Mouse (Mus musculus) urinary bladder, postnatal 14 days (tissue): ENCODE measurements around the gene Cabp4.

Source experiments
- DNase-seq: peaks from one replicate; pipeline ENCODE4 v3.0.0; 2021; ENCODE audit warnings: low spot score

Gene Cabp4

DNA sequence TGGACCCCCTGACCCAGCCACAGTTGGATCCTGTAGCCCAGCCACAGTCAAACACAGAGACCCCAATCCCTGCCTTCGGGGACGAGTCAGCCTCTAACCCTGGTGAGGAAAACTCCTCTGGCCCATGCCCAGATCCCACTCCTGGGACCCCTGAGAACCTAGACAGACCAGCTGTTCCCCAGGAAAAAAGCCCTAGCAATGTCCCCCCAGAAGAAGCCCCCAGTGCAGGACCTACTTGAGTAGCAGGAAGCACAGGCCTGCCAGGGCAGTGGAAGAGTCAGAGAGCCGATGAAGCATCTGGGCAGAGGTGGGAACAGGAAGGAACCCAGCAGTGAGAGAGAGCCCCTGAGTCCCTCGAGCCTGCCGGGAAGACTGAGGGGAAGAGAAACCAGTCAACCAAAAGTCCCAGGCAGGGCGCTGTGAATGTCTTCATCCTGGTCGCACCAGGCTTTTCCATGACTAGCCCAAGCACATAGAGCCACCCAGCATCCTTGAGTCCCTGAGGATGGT lies at the start of gene Cabp4:
Gene Cabp4, minus strand, starts transcription at position 275 of the 510 bp plus-strand sequence.
- no peak for DNase-seq

DNA sequence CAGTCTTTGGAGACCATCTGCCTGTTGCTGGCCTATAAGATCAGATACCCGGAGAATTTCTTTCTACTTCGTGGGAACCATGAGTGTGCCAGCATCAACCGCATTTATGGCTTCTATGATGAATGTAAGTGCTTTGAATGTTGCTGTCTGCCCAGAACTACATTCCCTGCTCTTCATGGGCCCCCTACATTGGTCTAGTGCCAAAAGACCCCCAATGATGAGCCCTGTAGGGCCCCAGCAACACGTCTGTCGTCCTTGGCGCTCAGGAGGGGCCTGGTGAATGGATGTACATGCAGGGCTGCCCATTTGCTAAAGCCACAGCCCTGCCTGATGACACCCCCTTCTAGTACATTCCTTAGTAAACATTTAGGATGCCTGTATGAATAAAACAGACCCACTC lies 49.3 kb upstream of the Cabp4 start:
- DNase-seq, result no peak

DNA sequence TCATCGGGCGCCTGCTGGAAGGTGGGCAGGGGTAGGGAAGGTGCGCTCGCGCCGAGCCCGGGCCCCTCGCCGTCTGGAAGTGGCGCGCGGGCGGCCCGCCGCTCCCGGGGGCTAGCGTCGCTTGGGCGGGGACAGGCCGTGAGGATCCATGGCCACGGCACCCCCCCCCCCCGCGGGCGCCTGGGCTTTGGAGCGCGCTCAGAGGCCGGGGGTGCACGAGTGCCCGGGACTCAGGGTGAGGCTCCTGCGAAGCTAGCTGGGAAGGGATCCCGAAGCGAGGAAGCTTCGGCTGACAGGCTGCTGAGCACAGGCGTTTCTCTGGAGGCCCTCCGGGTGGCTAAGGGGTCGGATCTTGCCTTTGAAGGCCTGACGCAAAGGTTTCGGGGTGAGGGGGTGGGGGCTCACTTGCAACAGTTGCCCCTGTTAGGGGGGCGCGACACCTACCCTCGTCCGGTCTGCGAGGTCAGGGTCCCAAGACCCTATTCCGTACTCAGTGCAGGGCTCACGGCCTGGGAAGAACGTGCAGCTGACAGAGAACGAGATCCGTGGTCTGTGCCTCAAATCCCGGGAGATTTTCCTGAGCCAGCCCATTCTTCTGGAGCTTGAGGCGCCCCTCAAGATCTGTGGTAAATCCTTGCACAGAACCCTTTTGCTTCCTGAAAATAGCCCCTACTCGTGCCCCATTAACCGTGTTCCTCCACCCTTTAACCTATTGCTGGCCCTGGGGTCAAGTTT lies 48.6 kb upstream of the Cabp4 start:
- no peak for DNase-seq

DNA sequence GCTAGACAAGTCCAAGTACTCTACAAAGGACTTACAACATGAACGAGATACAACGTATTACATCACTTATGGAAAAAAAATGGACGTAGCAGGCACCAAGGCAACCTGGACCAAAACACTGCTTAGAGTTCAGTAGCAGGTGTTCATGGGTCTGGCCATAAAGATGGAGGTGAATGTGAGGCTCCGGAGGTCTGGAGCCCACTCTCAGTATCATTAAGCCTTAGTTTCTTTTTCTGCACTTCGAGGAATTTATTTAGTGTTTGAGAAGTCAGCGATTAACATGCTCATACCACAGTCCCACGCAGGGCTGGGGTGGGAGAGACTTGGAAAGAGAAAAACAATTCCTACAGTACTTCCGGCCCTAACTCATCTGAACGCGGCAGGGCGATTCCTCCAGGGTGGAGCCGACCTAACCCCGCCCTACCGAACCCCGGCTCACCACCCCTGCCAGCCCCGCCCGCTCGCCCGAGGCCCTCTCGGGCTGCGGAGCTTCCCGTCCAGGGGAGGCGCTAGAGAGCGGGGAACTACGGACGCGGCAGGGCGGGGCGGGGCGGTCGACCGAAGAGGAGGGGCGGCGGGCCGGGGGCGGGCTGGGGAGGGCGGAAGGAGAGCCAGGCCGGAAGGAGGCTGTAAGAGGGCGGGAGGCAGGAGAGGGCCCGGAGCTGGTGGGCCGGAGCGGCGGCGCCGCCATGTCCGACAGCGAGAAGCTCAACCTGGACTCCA lies 47.9 kb upstream of the Cabp4 start, which contains the start of gene Ppp1ca:
Gene Ppp1ca, plus strand, starts transcription at position 538 of the 723 bp plus-strand sequence.
- DNase-seq, result peak; percentile 98

DNA sequence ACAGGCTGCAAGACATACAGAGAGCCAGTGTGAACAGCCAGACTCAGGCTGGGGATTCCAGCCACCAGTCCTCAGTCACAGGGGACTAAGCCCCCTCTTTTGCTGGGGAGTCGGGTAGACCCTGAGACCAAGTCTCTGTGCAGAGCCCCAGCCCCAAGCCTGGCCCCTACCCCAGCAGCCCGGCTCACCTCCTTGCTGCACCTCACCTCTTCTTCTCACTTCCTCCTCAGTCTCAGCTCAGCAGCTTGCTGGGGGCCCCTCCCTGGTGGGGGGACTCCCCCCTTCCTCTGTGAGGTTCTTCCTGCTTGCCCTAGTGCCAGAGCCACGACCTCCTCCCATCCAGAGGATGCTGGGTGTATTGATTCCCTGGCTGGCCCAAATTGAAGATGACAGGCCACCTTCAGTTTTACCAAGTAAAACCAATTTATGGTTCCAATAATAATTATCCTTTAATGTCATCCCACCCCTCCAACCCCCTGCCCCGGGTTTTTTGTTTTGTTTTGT lies 47.0 kb upstream of the Cabp4 start, which contains the start of gene Tbc1d10c:
Gene Tbc1d10c, minus strand, starts transcription at position 454 of the 504 bp plus-strand sequence.
- no peak for DNase-seq

DNA sequence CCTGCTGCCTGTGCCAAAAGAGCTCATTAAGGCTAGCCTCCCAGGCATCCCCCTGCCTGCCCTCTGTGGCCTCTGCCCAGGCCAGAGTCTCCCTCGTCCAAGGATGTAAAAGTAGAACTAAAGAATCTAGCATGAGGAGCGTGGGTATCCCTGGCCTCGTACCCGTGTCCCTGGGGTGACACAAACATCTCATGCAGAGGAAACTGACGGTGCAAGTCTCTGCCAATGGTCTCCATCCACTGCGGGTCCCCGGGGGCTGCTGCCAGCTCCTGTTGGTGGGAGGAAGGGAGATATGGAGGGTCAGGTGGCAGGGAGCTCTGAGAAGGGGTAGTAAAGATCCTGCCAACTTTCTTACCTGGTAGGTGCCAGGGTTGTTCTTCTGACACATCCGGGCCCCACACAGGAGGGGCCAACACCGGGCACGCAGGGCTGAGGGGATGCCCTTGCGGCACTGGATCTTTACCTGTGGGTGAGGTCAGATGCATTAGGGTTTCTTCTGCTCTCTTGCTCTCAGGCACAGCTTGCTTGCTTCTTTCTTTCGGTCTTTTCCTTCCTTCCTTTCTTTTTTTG lies 45.3 kb upstream of the Cabp4 start:
- no peak for DNase-seq

DNA sequence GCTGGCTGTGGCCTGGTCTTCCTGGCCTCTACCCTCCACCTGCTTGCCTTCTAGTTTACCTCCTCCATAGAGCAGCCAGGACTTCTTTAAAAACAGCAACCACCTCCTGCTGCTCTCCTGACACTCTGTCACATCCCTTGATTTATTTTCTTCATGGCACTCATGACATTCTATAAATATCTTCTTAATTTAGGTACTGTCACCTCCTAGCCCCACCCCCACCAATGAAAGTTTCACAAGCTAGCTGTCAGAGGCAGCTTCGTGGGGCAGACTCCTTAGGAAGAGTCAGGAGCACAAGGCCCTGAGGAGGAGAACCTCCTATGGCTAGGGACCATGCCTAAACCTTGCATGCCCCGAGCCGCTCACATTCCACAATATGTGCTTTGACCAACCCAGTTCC lies 43.5 kb upstream of the Cabp4 start:
- no peak for DNase-seq

DNA sequence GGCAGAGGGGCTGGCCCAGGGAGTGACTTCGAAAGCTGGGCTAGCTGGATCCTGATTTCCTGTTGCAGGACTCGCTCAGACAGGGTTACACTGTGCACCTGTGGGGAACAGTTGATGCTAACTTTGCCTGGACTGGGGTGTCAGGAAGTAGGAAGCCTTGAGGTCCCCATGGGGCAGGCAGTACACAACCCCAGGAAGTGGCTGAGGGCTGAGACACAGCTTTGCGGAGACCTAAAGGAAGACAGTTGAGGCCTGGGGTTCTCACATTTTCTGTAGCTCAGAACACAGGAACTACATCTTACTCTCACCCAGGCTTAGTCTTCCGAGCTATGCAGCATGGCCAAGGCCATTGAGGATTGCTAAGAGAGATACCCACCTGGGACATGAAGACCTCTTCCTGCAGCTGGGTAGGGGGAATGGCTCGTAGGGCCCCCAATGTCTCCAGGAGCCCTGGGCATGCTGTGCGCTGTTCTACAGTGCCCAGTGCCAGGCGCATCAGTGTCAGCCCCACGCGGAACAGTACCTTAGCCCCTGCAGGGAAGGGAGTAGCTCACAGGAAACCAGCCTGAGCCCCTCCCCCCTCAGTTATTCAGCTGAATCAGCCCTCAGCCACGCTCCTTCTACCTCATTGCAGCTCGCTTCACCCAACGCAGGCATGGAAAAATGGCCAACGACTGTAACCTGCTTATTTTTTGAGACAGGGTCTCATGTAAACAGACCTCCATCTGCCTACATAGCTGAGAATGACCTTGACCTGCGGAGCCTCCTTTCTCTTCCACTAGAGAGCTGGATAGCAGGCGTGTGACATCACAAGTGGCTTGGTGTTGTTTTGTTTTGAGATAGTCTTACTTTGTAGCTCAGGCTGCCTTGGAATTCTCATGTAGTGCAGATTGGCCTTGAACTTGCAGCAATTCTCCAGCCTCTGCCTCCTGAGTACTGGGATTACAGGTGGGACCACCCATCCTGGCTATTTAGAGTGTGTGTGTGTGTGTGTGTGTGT lies 41.4 kb upstream of the Cabp4 start:
- DNase-seq, result no peak

DNA sequence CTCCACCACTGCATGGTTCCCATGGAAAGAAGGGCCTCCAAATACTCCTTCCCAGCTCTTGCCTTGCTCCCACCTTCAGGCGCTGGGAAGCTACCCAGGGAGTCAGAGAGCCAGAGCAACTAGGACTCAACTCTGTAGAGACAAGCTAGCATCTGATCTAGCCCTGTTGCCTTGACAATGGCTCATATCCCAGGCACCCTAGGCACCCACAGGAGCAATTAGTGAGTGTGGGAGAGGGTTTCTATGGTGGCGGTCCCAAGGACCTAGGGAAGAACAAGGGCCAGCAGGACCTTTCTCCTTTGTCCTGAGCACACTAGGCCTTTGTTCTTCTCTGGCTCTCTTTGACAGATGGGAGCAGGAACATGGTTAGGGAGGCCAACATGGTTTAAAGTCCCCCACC lies 39.9 kb upstream of the Cabp4 start:
- DNase-seq, result no peak

DNA sequence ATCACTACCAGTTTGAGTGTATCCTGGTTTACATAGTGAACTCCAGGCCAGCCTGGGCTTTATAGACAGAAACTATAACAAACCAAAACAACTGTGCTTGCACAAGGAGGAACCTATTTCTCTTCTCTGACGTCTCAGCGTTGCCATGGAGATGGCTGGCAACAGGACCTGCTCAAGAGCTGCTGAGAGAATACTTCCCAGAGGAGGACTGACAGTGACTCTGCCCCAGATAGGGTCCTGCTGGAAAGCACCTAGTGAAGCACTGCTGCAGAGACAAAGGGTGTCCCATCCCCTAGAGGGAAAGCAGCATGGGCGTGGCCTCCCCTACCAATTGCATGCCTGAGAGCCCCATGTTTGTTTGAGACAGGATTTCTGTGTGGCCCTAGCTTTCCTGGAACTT lies 38.1 kb upstream of the Cabp4 start:
- DNase-seq, result peak; percentile 46

DNA sequence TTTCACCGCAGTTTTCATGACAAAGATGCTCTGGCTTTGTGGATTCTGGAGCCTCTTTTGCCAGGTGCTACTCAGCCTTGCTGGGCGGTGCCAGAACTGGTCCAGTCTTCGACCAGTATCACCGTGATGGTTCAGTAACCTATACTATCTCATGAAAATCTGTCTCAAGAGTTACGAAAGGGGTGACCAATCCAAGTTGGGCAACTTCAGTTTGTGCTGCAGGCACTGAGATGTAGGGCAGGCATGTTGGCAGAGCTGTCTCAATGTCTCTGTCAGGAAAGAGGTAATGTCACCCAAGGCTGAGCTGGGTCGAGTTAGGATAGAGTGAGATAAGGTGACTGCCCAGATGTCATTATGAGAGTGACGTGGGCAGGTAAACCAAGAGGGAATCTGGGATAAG lies 36.6 kb upstream of the Cabp4 start:
- DNase-seq, result no peak

DNA sequence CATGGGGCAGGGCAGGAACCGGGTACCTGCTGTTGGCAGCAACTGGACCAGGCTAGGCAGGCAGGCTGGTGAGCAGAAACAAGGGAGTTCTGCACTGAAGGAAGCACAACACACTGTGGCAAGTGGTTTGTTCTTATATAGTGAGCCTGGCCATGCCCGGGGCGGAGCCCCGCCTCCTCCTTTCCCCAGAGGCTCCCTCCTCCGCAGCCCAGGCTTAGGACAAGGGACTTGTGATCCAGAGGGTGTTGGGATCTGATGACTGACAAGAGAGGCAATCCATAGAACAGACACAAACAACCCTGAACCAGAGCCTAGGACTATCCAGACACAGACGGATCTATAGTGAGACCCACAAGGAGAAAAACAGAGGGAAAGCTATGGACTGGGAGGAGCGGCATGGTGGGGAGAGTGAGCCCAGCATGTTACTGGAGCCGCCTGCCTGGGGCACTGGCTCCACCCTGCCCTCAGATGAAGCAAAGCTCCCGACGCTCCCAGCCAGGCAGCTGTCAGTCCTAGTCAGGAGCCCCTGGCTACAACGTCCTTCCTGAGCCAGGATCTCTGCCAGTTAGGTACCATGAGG lies 31.6 kb upstream of the Cabp4 start, which contains the start of gene Carns1:
Gene Carns1, minus strand, starts transcription at position 112 of the 580 bp plus-strand sequence.
- no peak for DNase-seq

DNA sequence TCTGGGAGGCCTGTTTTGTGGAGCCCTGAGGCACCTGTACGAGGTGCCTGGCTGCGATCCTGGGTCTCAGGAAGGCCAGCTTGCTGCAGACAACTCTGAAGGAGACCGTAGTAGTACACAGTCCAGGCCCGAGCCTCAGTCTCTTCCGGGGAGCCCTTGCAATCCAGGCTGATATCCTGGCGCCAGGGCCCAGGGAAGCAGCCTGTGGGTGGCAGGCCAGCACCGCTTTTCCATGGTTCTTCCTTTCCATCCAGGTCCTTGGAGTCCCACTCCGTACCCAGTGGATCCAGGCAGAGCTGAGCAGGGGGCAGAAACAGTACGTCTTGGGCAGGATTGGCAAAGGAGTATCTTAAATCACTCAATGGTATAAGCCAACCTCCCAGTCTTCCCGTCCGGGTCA lies 29.1 kb upstream of the Cabp4 start:
- no peak for DNase-seq

DNA sequence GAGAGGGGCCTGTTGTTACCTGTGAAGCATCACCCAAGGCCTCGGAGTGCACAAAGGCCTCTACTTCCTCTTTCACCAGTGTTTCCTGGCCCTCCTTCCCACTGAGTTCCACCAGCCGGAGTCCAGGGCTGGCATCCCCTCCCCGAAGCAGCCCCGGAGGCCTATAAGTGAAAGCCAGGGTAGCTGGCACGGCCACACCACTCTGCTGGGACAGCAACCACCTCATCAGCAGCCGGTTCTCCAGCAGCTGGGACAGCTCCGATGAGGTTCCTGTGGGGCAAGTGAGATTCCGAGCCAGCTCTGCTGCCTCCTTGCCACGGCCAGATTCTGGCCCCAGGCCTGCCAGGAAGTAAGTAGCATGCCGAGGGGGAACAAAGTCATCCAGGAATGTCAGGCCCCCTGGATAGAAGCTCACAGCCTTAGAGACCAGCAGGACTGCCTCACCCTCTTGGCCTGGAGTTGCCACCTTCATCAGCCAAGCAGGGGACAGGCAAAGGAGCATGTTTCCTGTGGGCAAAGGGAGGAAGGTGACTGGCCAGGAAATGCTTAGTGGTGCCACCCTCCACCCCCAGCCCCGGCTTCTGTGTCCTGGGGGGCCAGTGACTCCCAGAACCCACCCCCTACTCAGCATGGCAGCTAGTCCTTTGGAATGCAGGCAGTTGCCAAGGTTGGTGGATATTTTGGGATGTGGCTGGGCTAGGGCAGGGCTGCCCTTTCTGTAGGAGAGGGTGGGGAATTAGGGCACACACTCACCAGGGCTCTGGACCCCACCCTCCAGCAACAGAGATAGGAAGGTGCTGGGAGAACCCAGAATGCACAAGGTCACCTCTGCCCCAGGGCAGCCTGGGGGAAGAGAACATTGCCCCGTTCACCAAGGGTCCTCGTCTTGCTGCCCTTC lies 27.8 kb upstream of the Cabp4 start:
- DNase-seq, result no peak

DNA sequence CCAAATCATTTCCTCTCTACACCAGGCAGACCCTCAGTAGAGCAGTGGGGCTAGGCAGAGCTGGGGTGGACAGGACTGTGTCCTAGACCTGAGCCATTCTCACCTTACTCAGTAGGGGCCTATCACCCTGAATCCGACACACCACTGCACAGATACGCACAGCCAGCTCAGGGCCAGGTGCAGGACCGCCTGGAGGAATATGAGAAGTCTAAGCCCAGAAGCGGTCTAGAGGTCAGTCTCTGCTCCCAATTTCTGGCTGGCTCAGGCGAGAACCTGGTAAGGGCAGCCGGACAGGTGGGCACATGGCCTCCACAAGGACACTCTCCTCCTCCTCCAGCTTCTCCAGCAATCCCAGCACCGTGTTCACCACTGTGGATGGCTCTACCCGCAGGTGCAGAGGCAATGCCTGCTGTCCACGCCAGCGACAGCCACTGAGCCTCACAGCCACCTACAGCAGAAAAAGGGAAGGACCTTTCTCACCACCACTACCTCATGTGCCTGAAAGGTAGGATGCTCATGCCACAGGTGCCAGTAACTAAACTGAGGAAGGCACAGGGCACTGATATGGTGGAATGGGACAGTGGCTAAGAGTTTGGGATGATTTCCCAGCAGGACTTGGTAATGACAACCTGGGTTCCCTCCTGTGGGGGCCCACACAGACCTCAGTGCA lies 27.0 kb upstream of the Cabp4 start:
- no peak for DNase-seq

DNA sequence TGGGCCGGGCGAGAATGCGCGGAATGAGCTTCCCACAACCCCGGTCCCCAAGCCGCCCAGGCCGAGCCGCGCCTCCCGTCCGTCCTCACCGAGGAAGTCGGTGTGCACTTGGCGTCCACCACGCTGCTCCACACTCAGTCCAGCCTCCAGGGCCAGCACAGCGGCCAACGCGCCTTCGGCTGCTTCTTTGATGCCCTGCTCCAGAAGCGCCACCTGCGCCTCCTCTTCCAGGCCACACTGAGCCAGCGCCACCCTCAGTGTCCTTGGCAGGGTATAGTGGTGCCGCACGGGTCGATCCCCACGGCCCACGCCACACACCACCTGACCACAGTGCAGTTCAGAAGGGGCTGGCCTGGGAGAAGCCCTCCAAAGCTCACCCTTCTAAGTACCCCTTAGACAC lies 26.0 kb upstream of the Cabp4 start:
- DNase-seq, result no peak

DNA sequence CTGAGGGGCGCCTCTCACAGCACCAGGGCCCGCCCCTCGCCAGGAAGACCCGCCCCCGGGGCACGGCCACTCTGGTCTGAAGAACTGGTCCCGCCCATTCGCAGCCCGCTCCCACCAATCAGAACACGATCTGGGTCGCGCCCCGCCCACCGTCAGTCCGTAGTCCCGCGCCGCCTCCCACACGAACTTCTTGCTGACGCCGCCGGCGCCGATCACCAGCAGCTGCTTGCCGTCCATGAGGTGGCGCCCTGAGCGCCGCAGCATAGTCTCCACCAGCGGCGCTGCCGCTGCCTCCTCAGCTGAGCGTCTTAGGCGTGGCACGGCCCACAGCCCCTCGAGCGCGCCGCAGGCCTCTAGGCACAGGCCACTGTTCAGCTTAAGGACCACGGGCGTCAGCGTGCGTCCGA lies 25.5 kb upstream of the Cabp4 start:
- peak; percentile 99 for DNase-seq

DNA sequence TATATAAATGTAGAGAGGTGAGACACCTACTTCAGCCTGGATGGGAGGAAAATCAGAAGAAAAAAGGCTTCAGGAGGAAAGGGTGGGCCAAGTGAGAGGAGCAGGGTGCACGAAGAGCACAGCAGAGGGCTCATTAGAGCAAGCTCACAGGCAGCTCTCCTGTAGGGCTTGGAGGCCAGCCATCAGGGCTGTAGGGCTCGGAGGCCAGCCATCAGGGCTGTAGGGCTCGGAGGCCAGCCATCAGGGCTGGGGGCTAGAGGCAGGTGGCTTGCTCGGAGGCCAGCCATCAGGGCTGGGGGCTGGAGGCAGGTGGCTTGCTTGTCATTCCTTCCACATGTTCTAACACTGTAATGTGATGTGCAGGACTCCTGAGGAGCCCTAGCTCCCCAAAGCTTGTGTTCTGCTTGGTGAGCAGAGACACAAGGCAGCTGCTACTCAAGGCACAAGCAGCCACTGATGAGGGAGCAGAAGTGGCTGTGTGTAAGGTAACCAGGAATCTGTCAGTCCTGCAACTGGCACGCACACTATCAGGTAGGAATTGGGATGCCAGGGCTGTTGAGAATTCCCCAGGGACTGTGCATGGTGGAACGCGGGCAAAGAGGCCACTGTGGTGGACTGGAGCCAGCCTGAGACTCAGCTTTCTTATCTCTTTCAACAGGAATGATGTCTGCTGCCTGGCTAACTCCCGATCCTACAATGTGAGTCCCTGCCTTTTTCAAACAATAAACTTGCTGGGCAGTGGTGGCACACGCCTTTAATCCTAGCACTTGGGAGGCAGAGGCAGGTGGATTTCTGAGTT lies 23.0 kb upstream of the Cabp4 start:
- DNase-seq, result no peak

DNA sequence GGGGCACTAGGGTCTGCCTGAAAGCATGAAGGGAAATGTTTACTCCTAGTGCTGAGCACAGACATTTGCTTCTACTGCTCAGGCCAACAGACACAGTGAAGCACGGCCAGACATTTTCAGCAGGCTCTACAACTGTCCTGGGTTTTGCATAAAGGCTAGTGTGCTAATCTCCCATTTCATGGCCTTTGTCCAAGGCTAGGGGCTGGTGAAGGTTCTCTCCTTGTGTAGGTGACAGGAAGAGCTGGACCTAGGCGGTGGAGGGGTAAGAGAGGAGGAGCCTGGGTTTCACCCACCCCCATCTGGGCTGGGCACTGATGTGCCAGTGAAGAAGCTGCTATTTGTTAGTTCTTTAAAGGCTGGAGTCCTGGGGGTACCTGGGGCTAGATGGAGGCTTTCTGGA lies 20.9 kb upstream of the Cabp4 start:
- no peak for DNase-seq
